Mouse (Mus musculus) CH12.LX (cell line): ENCODE data around the gene Msmb. TPM values are rescaled to one million over a fixed set of nuclear protein-coding genes. Genes with fewer than 3 reads are reported as not detected.
"Not testable (repeated sequence)": the region's sequence is repeated elsewhere in the genome, so short reads cannot be mapped to it uniquely, and the experiment has no call there.

Experiments used
- DNase-seq: peaks from one replicate; pipeline ENCODE4 v3.0.0-alpha.2; 2013; ENCODE audit errors: extremely low read depth
- H3K27ac ChIP-seq: 2 replicates; pipeline ENCODE4 v1.5.1; 2012; ENCODE audit warnings: low read depth, mild to moderate bottlenecking, control low read depth, moderate library complexity; ENCODE audit not compliant: insufficient read depth
- H3K27me3 ChIP-seq: replicated peaks from 2 replicates; pipeline ENCODE3; 2012; ENCODE audit warnings: inconsistent platforms
- H3K36me3 ChIP-seq, 2 experiments: replicated peaks in 1 of 2; 2 replicates each; pipeline versions ENCODE3 to v1.6.1; 2012; ENCODE audit warnings: inconsistent platforms in 1 of 2, low read length in 1 of 2, mild to moderate bottlenecking in 1 of 2, mixed read lengths in 1 of 2, moderate library complexity in 1 of 2; ENCODE audit not compliant: control insufficient read depth in 1 of 2, insufficient read depth in 1 of 2
- H3K4me1 ChIP-seq, 2 experiments: 2 replicates each; pipeline ENCODE4 v1.6.1; 2012; ENCODE audit warnings: inconsistent platforms in 1 of 2, moderate library complexity in 1 of 2; ENCODE audit not compliant: insufficient read depth in 2 of 2, control insufficient read depth in 1 of 2
- H3K4me2 ChIP-seq: 2 replicates; pipeline ENCODE4 v1.6.1; 2012; ENCODE audit warnings: low read depth, mild to moderate bottlenecking, control low read depth; ENCODE audit not compliant: poor library complexity, insufficient read depth, severe bottlenecking
- H3K4me3 ChIP-seq, 3 experiments: fragments of 150-350 bp in 1 of 3; sonication (generic) in 1 of 3; replicated peaks in 1 of 3; 2 replicates each; pipeline versions ENCODE3 to v1.5.1; 2011 to 2012; ENCODE audit warnings: low read depth in 2 of 3, low read length in 2 of 3, mild to moderate bottlenecking in 2 of 3, moderate library complexity in 2 of 3, control low read depth in 1 of 3, improper control_type of control experiment in 1 of 3, inconsistent platforms in 1 of 3, mixed read lengths in 1 of 3; ENCODE audit not compliant: poor library complexity in 1 of 3
- H3K79me2 ChIP-seq: replicated peaks from 2 replicates; pipeline ENCODE4 v1.6.1; 2012; ENCODE audit warnings: mild to moderate bottlenecking, moderate library complexity; ENCODE audit not compliant: control insufficient read depth, poor library complexity, insufficient read depth, severe bottlenecking; ENCODE audit errors: extremely low read depth
- H3K9ac ChIP-seq: 2 replicates; pipeline ENCODE4 v1.6.1; 2012; ENCODE audit warnings: low read depth, mild to moderate bottlenecking, control low read depth, moderate library complexity; ENCODE audit not compliant: insufficient read depth
- H3K9me3 ChIP-seq: replicated peaks from 2 replicates; pipeline ENCODE3; 2012; ENCODE audit warnings: low read length, inconsistent platforms, mixed read lengths
- KAT2A ChIP-seq: IDR thresholded peaks from 2 replicates; pipeline ENCODE4 v1.6.1; 2012; ENCODE audit warnings: low read length, improper control_type of control experiment, inconsistent platforms; ENCODE audit not compliant: insufficient replicate concordance
- NELFE ChIP-seq: IDR thresholded peaks from 2 replicates; pipeline ENCODE4 v1.6.1; 2011; ENCODE audit warnings: low read depth, low read length, improper control_type of control experiment
- NRF1 ChIP-seq: IDR thresholded peaks from 2 replicates; pipeline ENCODE4 v1.6.1; 2014; ENCODE audit warnings: low read depth, mild to moderate bottlenecking, inconsistent platforms, low read length, improper control_type of control experiment, moderate library complexity
- POLR2A ChIP-seq: IDR thresholded peaks from 2 replicates; pipeline ENCODE4 v1.6.1; 2011; ENCODE audit warnings: low read depth, mild to moderate bottlenecking, improper control_type of control experiment, low read length
- RCOR1 ChIP-seq: conservative IDR thresholded peaks from 2 replicates; pipeline ENCODE4 v1.6.1; 2012; ENCODE audit warnings: low read depth, mild to moderate bottlenecking, inconsistent platforms, low read length, improper control_type of control experiment
- SMC3 ChIP-seq: IDR thresholded peaks from 2 replicates; pipeline ENCODE4 v1.6.1; 2011; ENCODE audit warnings: low read depth, low read length, improper control_type of control experiment
- TCF12 ChIP-seq: IDR thresholded peaks from 2 replicates; pipeline ENCODE4 v1.6.1; 2014; ENCODE audit warnings: low read depth, mild to moderate bottlenecking, inconsistent platforms, low read length, improper control_type of control experiment
- ZKSCAN1 ChIP-seq: IDR thresholded peaks from 2 replicates; pipeline ENCODE4 v1.6.1; 2012; ENCODE audit warnings: low read depth, inconsistent platforms, low read length, improper control_type of control experiment, borderline replicate concordance
- ZNF384 ChIP-seq: IDR thresholded peaks from 2 replicates; pipeline ENCODE4 v1.6.1; 2012; ENCODE audit warnings: low read depth, low read length, improper control_type of control experiment, inconsistent platforms
- dilution Hi-C: fragments of 300-500 bp; cut with MboI; formaldehyde crosslinking; loops from 2 replicates; pipeline ENCODE4 v1.14.3; 2020; ENCODE audit warnings: low sequenced_read_pairs; ENCODE audit not compliant: extremely low pct_unique_long_range_greater_than_20kb, extremely low pct_ligation_motif_present
- in situ Hi-C: fragments of 300-500 bp; cut with MboI; formaldehyde crosslinking; loops from 3 replicates; pipeline ENCODE4 v1.14.3; 2019; ENCODE audit warnings: low sequenced_read_pairs, low pct_ligation_motif_present, low pct_unique_long_range_greater_than_20kb, mixed read lengths
- polyA plus RNA-seq: library from polyadenylated mRNA; unstranded; fragments of >175 nt; gene quantifications from 2 replicates; pipeline ENCODE4 v1.2.1, GENCODE M21; 2012; ENCODE audit warnings: low read depth; ENCODE audit not compliant: insufficient read length
- total RNA-seq, 2 experiments: library from RNA; depleted of rRNA; stranded (reverse); fragments of 300-350 nt in 1 of 2; fragments of >200 nt in 1 of 2; gene quantifications; 2 replicates each; pipeline ENCODE4 v1.2.3; 2012 to 2014

Msmb gene
- total and polyA plus RNA-seq, 3 experiments = not detected

DNA sequence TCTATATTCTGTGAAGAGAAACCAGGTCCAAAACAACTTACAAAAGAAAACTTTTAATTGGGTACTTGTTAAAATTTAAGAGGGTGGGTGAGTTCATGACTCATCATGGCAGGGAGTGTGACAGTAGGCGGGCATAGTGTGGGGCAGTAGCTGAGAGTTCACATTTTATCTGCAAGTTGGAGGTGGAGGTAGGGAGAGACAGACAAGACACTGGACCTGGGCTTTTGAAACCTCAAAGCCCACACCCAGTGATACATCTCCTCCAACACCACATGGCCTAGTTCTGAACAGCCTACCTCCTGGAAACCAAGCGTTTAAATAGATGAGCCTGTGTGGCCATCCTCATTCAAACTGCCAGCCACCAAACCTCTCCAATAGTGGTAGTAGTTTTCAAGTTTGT is 33.5 kb downstream of the Msmb start:
- Histone ChIP-seq H3K27me3 (no peaks in the 10 kb centered on the region), H3K27ac (no peak overlapping the region), H3K9ac (no peak overlapping the region), H3K4me3 (no peak overlapping the region), H3K79me2 (peaks cover 3% of the 10 kb centered on the region; the same call in 1 of the 2 replicates), H3K9me3 (no peaks in the 10 kb centered on the region), H3K36me3 (peaks cover 37 to 70% of the 10 kb centered on the region in 2 experiments), H3K4me1 (peaks cover 0 to 5% of the 10 kb centered on the region in 2 experiments; a peak in 1 of 4 replicates), H3K4me2 (no peak overlapping the region)
- in situ Hi-C loops = no loop called here
- no peak for DNase-seq
- dilution Hi-C loops = no loop called here
- TF ChIP-seq TCF12 (no peak), NELFE (no peak), RCOR1 (no peak)

DNA sequence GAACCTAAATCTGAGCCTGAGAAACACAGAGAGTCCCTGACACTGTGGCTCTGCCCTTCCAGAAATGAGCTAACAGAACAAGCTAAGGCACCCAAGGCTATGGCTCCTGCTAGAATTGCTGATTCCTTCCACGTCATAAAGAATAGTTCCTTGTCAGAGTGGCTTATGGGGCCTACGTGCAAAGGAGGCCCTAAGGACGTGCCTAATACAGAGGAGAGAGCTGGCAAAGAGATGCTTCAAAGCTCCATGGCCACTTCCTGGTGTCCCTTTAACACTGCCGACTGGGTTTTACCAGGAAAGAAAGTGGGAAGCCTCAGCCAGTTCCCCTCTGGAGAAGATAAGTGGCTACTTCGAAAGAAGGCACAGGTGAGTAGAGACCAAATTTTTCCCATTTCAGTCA is 34.8 kb downstream of the Msmb start:
- dilution Hi-C loops, H3K4me3 ChIP-seq, H3K27ac ChIP-seq, in situ Hi-C loops, DNase-seq, H3K27me3 ChIP-seq, H3K4me1 ChIP-seq, H3K9ac ChIP-seq, H3K9me3 ChIP-seq, H3K4me2 ChIP-seq, H3K79me2 ChIP-seq: not testable (repeated sequence)
- H3K36me3 ChIP-seq = peaks cover 40 to 71% of the 10 kb centered on the region in 2 experiments

DNA sequence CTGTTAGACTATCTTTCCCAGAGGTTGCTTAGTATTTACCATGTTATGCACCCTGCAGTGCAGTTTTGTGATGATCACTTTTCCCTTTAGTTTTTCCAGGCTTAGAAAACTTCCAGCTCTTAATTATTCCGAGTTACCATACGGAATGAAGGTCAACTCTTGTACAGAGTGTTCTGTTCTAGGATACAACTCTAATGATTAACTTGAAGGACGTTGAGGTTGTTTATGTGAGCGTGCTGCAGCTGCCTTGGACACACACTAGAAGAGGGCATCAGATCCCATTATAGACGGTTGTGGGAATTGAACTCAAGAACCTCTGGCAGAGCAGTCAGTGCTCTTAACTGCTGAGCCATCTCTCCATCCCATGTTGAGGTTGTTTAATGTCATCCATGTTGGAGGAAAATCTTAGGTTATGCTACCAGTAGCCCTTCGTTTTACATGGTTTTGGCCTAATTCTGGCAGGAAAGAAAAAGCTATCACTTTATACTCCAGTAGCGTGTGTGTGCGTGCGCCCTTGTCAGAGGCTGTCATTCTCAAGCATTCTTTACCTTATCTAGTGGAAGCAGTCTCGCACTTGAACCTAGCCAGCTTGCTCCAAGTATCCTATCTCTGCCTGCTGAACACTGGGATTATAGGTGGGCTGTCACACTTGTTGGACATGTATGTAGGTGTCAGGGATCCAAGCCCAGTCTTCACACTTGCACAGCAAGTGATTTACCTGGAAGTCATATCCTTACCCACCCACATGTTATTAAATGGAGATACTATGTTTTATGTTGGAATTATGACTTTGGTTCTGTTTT is 37.8 kb downstream of the Msmb start:
- DNase-seq = no peak
- H3K79me2 ChIP-seq = no peaks in the 10 kb centered on the region
- no peak overlapping the region for H3K9ac ChIP-seq
- H3K9me3 ChIP-seq = no peaks in the 10 kb centered on the region
- in situ Hi-C loops = no loop called here
- dilution Hi-C loops = no loop called here
- peaks cover 40 to 72% of the 10 kb centered on the region in 2 experiments for H3K36me3 ChIP-seq
- H3K27me3 ChIP-seq = no peaks in the 10 kb centered on the region
- H3K27ac ChIP-seq = no peak overlapping the region
- no peak overlapping the region for H3K4me2 ChIP-seq
- no peaks in the 10 kb centered on the region for H3K4me1 ChIP-seq
- TF ChIP-seq KAT2A = no peak
- no peak for TF ChIP-seq ZNF384
- no peak for TF ChIP-seq NRF1
- TF ChIP-seq RCOR1 = no peak
- no peak for TF ChIP-seq SMC3
- TF ChIP-seq ZKSCAN1 = no peak
- peak; percentile 29; the same call in 1 of the 2 replicates for TF ChIP-seq POLR2A
- TF ChIP-seq, all 38 proteins: peak for 1
- H3K4me3 ChIP-seq = no peak overlapping the region
